Mouse (Mus musculus) brain, embryonic 14.5 days (tissue): ENCODE data around the gene Npy.

ENCODE experiments used
- CTCF ChIP-seq: fragments of 200-500 bp; IDR thresholded peaks from 2 replicates; pipeline ENCODE4 v1.5.1; 2012; ENCODE audit warnings: inconsistent platforms, mild to moderate bottlenecking, moderate library complexity, borderline replicate concordance; ENCODE audit not compliant: insufficient read depth, insufficient read length; ENCODE audit errors: extremely low read depth
- POLR2A ChIP-seq: fragments of 200-500 bp; IDR thresholded peaks from 2 replicates; pipeline ENCODE4 v1.6.1; 2012; ENCODE audit warnings: mild to moderate bottlenecking, inconsistent platforms, borderline replicate concordance; ENCODE audit not compliant: poor library complexity, insufficient read depth, insufficient read length, severe bottlenecking; ENCODE audit errors: extremely low read depth

DNA sequence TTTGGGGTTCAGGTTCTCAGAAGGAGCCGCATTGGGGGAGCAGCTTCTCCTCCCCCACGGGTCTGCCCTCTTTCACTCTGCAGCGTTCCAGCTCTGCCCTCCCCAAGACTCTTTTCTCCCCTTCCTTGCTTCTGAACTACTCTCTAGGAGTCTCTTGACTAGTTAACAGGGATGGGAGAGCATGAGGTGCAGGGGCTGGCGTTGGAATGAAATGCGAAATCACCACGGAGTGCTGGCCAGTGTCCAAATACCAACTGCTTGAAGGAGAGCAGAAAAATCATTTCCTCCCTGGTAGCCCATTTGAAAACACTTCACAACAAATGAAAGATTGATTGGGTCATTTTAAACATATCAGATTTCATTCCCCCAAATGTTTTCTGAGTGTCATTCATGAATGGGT, 53.3 kb downstream of the Npy start:
- TF ChIP-seq CTCF, result no peak
- no peak for TF ChIP-seq POLR2A
